Mouse (Mus musculus): ENCODE measurements around the gene Man2c1. TPM values are rescaled to one million over a fixed set of nuclear protein-coding genes. Genes with fewer than 3 reads are reported as not detected.

Man2c1 gene
- total and polyA plus RNA-seq, 3 experiments, result 50.4 to 74.7 (median 59.2) TPM

GRCm38 (mm10) chr9:57130577-57131433 is at the start of gene Man2c1 (continued):
- TF ChIP-seq POLR2AphosphoS2 (IDR thresholded peaks at IDR 0.05; ENCODE audit: low read depth, low read length), result peak; percentile 95

- no peaks in the 10 kb centered on the region for H3K27me3 ChIP-seq (replicated peaks)
- no peak overlapping the region for H3K27ac ChIP-seq (ENCODE audit: insufficient read depth, low read depth)
- dilution Hi-C loops (cut with MboI; ENCODE audit: extremely low pct_ligation_motif_present, extremely low pct_unique_long_range_greater_than_20kb, low sequenced_read_pairs), result no loop called here
- no peaks in the 10 kb centered on the region for H3K9me3 ChIP-seq (replicated peaks; ENCODE audit: low read length)
- peaks cover 0 to 24% of the 10 kb centered on the region in 2 experiments; a peak in 2 of 4 replicates for H3K4me1 ChIP-seq (ENCODE audit: control insufficient read depth in 1 of 2, insufficient read depth in 2 of 2)
- no peak overlapping the region for H3K4me2 ChIP-seq (ENCODE audit: insufficient read depth, low read depth, poor library complexity, severe bottlenecking)
- peaks cover 69% of the 10 kb centered on the region for H3K79me2 ChIP-seq (replicated peaks; ENCODE audit: control insufficient read depth, extremely low read depth, insufficient read depth, poor library complexity, severe bottlenecking)
- H3K36me3 ChIP-seq (replicated peaks in 1 of 2; ENCODE audit: control insufficient read depth in 1 of 2, insufficient read depth in 1 of 2, low read length in 1 of 2), result peaks cover 9 to 74% of the 10 kb centered on the region in 2 experiments
- no peak for DNase-seq (ENCODE audit: extremely low read depth)
- no peak overlapping the region for H3K9ac ChIP-seq (ENCODE audit: insufficient read depth, low read depth)
- TF ChIP-seq MYC (IDR thresholded peaks at IDR 0.05; ENCODE audit: low read depth, low read length) (no peak), ZMIZ1 (IDR thresholded peaks at IDR 0.05; ENCODE audit: low read depth, low read length) (no peak), TBP (conservative IDR thresholded peaks at IDR 0.05; ENCODE audit: low read depth, low read length) (no peak), JUN (IDR thresholded peaks at IDR 0.05; ENCODE audit: insufficient read depth, low read depth, low read length) (no peak), IRF4 (IDR thresholded peaks at IDR 0.05; ENCODE audit: low read depth, low read length) (no peak), MAFK (IDR thresholded peaks at IDR 0.05; ENCODE audit: insufficient replicate concordance, low read length) (no peak), GABPA (IDR thresholded peaks at IDR 0.05; ENCODE audit: insufficient replicate concordance, low read depth, low read length) (no peak), CHD1 (IDR thresholded peaks at IDR 0.05; ENCODE audit: low read depth, low read length) (no peak), SIN3A (IDR thresholded peaks at IDR 0.05; ENCODE audit: low read length) (no peak), MAX (IDR thresholded peaks at IDR 0.05; ENCODE audit: low read length) (no peak), TCF12 (IDR thresholded peaks at IDR 0.05; ENCODE audit: low read depth, low read length) (no peak), MXI1 (IDR thresholded peaks at IDR 0.05; ENCODE audit: low read depth, low read length) (no peak), UBTF (IDR thresholded peaks at IDR 0.05; ENCODE audit: low read depth, low read length) (no peak), ETS1 (conservative IDR thresholded peaks at IDR 0.05; ENCODE audit: low read depth, low read length) (no peak), BHLHE40 (IDR thresholded peaks at IDR 0.05; ENCODE audit: low read depth, low read length) (no peak), NRF1 (IDR thresholded peaks at IDR 0.05; ENCODE audit: low read depth, low read length) (no peak), RAD21 (IDR thresholded peaks at IDR 0.05; ENCODE audit: low read depth, low read length) (no peak), ELF1 (IDR thresholded peaks at IDR 0.05; ENCODE audit: low read depth, low read length) (no peak), HCFC1 (IDR thresholded peaks at IDR 0.05; ENCODE audit: low read depth, low read length) (no peak), POLR2A (IDR thresholded peaks at IDR 0.05; ENCODE audit: low read depth, low read length) (no peak)
- in situ Hi-C loops (cut with MboI; ENCODE audit: low pct_ligation_motif_present, low pct_unique_long_range_greater_than_20kb, low sequenced_read_pairs), result no loop called here
- H3K4me3 ChIP-seq (replicated peaks in 1 of 3; ENCODE audit: low read depth in 2 of 3, low read length in 2 of 3, poor library complexity in 1 of 3), result no peak overlapping the region
Measured at GRCm38 (mm10) chr9:57082236-57082635, 48.3 kb upstream of the Man2c1 start.
